Mouse (Mus musculus): Measurements from ENCODE around the gene Wdr19.

DNA sequence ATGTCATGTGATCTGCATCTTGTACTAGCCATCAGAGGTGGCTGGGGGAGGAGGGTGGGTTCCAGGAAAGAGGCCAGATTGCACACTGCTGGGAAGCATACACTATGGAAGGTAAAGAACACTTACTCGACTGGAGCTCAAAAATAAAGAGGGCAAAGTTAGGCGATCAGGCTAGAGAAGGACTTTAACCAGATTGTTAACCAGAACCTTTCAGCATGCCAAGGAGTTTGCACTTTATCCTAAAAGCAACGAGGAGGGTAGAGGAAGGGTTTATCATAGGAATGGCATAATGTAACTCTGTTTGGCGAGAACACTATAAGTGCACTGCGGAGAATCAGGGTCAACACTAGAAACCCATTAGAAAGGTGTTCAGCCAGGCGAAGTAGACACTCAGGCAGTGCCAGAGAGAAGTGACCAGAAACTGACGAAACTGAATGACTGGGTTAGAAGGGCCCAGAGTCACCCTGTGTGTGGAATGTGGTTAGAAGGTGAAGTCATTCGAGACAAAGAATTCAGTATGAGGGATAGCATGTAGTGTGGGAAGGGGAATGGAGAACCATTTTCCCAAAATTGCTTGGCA is 49.0 kb upstream of the Wdr19 start:
- TF ChIP-seq CTCF (IDR thresholded peaks at IDR 0.05; ENCODE audit: low read depth): no peak
- TF ChIP-seq EP300 (IDR thresholded peaks at IDR 0.05; ENCODE audit: low read depth): no peak
